Mouse (Mus musculus): ENCODE measurements around the gene Kdr. TPM values are rescaled to one million over a fixed set of nuclear protein-coding genes. Genes with fewer than 3 reads are reported as not detected.
A peak's percentile ranks its signal among the peaks of the same experiment; 100 is the strongest.

The Kdr gene
- polyA plus RNA-seq, 1 experiment from 2014 or later = 26.9 TPM

DNA sequence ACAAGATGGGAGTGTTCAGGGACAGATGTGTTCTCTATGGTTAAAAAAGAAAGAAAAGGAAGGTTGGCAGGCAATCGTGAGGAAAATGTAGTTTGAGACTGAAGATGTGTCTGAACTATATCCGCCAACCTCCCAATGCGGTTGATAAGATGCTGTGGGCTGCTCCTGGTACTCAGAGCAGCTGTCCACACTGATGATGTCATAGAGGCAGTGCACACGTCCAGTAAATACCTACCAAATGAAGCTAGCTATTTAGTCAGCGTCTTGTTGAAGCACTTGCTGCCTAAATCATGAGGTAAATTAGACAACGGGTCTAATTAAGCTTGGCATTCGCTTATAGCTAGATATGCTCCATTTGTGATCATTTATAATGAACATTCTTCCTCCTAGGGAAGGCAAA, 28.1 kb upstream of the Kdr start:
- no peak overlapping the region for H3K27ac ChIP-seq (replicated peaks; ENCODE audit: low read depth, low read length)
- 88% methylated on average over 7 of the region's 7 CpGs for WGBS

DNA sequence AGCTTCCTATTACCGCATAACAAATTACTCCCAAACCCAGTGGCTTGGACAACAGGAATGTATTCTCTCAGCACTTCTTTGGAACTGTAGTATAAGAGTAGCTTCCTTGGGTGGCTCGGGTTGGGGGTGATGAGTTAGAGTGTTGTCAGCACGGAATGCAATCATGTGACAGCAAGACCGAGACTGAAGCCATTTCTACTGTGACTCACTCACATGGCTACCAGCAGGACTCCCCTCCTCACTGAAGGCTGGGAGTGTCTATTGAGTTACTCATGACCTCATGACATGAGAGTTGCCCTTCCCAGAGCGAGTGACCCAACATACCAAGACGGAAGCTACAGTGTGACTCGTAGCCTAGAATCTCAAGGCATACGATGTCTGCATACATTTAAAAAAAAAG, 12.0 kb upstream of the Kdr start:
- H3K27me3 ChIP-seq (ENCODE audit: control insufficient read depth, insufficient read depth, low read length) = no peaks in the 10 kb centered on the region
- H3K9me3 ChIP-seq (ENCODE audit: control insufficient read depth, low read length) = no peaks in the 10 kb centered on the region
- DNase-seq = no peak
- H3K4me1 ChIP-seq (ENCODE audit: control insufficient read depth, insufficient read depth, low read length) = no peaks in the 10 kb centered on the region
- WGBS = 90% methylated on average over 8 of the region's 8 CpGs
- H3K36me3 ChIP-seq (ENCODE audit: control insufficient read depth, insufficient read depth, low read length) = no peaks in the 10 kb centered on the region
- H3K9ac ChIP-seq (replicated peaks; ENCODE audit: low read length) = no peak overlapping the region
- H3K27ac ChIP-seq (replicated peaks; ENCODE audit: low read depth, low read length) = no peak overlapping the region
- no peak overlapping the region for H3K4me2 ChIP-seq (ENCODE audit: low read length)
- no peak overlapping the region for H3K4me3 ChIP-seq (replicated peaks; ENCODE audit: low read depth, low read length)
- ATAC-seq (ENCODE audit: low FRiP score, low TSS enrichment) = no peak

More for the DNA sequence above, 28.1 kb upstream of the Kdr start:
- DNase-seq (no peak), ATAC-seq (ENCODE audit: low FRiP score, low TSS enrichment) (no peak)
- Histone ChIP-seq H3K4me1 (ENCODE audit: control insufficient read depth, insufficient read depth, low read length) (no peaks in the 10 kb centered on the region), H3K27me3 (ENCODE audit: control insufficient read depth, insufficient read depth, low read length) (no peaks in the 10 kb centered on the region), H3K4me2 (ENCODE audit: low read length) (no peak overlapping the region), H3K4me3 (replicated peaks; ENCODE audit: low read depth, low read length) (no peak overlapping the region), H3K9ac (replicated peaks; ENCODE audit: low read length) (no peak overlapping the region), H3K9me3 (ENCODE audit: control insufficient read depth, low read length) (no peaks in the 10 kb centered on the region), H3K36me3 (ENCODE audit: control insufficient read depth, insufficient read depth, low read length) (no peaks in the 10 kb centered on the region)

GRCm38 (mm10) chr5:75987530-75987929, 9.3 kb upstream of the Kdr start:
- Histone ChIP-seq H3K27me3 (ENCODE audit: control insufficient read depth, insufficient read depth, low read length) (no peaks in the 10 kb centered on the region), H3K27ac (replicated peaks; ENCODE audit: low read depth, low read length) (no peak overlapping the region), H3K4me3 (replicated peaks; ENCODE audit: low read depth, low read length) (no peak overlapping the region), H3K9me3 (ENCODE audit: control insufficient read depth, low read length) (no peaks in the 10 kb centered on the region), H3K36me3 (ENCODE audit: control insufficient read depth, insufficient read depth, low read length) (no peaks in the 10 kb centered on the region), H3K4me2 (ENCODE audit: low read length) (no peak overlapping the region), H3K9ac (replicated peaks; ENCODE audit: low read length) (no peak overlapping the region), H3K4me1 (ENCODE audit: control insufficient read depth, insufficient read depth, low read length) (no peaks in the 10 kb centered on the region)
- 86% methylated on average over 8 of the region's 8 CpGs for WGBS
- ATAC-seq (ENCODE audit: low FRiP score, low TSS enrichment) = no peak
- no peak for DNase-seq

- Histone ChIP-seq H3K4me3 (replicated peaks; ENCODE audit: low read depth, low read length) (no peak overlapping the region), H3K36me3 (ENCODE audit: control insufficient read depth, insufficient read depth, low read length) (no peaks in the 10 kb centered on the region), H3K27me3 (ENCODE audit: control insufficient read depth, insufficient read depth, low read length) (peaks cover 44% of the 10 kb centered on the region), H3K4me1 (ENCODE audit: control insufficient read depth, insufficient read depth, low read length) (peaks cover 18% of the 10 kb centered on the region), H3K9me3 (ENCODE audit: control insufficient read depth, low read length) (no peaks in the 10 kb centered on the region), H3K4me2 (ENCODE audit: low read length) (no peak overlapping the region), H3K27ac (replicated peaks; ENCODE audit: low read depth, low read length) (no peak overlapping the region), H3K9ac (replicated peaks; ENCODE audit: low read length) (no peak overlapping the region)
- ATAC-seq (ENCODE audit: low FRiP score, low TSS enrichment) = no peak
- DNase-seq = no peak
- 74% methylated on average over 23 of the region's 23 CpGs for WGBS
Measured at GRCm38 (mm10) chr5:75980521-75981311, 2.5 kb upstream of the Kdr start.

DNA sequence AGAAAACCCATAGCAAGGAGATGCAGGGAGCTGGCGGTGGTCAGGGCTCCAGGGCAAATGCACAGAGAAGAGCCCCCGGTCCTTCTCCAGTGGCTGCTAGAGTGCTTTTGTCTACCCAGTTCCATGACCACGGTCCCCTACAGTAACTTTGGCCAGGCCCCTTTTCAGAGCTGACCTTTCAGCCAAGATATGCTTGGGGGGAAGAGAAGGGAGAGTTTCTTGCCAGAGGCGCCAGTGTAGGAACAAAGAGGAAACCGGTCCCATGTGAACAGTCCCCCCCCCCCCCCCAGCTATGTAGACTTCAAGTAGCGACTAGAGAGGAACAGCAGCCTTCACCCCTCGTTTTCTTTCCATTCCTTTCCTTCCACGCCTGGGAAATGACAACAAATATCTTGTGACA, 850 bp upstream of the Kdr start:
- Histone ChIP-seq H3K36me3 (ENCODE audit: control insufficient read depth, insufficient read depth, low read length) (no peaks in the 10 kb centered on the region), H3K27me3 (ENCODE audit: control insufficient read depth, insufficient read depth, low read length) (peaks cover 46% of the 10 kb centered on the region), H3K4me1 (ENCODE audit: control insufficient read depth, insufficient read depth, low read length) (peaks cover 18% of the 10 kb centered on the region), H3K4me2 (ENCODE audit: low read length) (peak overlapping the region; percentile 100), H3K9me3 (ENCODE audit: control insufficient read depth, low read length) (no peaks in the 10 kb centered on the region), H3K4me3 (replicated peaks; ENCODE audit: low read depth, low read length) (peak overlapping the region; percentile 60), H3K9ac (replicated peaks; ENCODE audit: low read length) (no peak overlapping the region), H3K27ac (replicated peaks; ENCODE audit: low read depth, low read length) (no peak overlapping the region)
- DNase-seq (peak; percentile 8), ATAC-seq (ENCODE audit: low FRiP score, low TSS enrichment) (no peak)
- 6% methylated on average over 8 of the region's 8 CpGs for WGBS

DNA sequence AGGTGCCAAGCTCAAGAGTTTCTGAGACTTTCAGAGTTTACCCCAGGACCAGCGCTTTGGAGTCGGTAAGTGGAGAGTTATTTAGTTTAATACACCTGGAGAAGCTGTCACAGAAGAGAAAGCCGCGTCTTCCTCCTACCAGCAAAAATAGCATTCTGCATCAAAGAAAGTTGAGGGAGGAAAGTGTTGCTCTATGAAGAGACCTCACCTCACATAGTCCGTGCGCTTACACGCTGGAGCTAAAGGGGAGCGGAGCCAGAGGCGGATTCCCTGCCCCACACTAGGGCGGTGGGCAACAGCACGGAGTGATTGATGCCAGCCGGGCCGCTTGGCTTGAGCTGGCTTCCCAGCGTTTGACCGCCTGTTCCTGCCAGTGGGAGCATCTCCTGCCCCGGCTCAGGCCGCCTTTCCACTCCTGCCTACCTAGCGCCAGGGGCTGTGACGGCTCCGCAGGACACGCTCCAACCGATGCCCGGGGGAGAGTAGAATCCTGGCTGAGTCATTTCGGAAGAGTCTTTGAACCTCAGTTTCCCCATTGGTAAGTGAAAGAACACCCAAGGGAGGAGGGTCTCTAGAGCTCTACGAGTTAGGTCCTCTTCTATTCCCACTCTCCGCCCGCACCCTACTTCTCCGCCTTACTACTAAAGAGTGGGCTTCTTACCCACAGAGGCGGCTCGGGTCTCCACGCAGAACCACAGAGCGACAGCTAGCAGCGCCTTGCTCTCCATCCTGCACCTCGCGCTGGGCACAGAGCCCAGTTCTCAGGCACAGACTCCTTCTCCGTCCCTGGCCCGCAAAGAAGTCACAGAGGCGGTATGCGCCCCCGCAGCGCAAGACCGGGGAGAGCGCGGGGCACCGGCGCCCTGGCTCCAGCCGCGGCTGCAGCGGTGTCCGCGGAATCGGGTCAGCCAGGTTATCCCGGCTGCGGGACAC, 551 bp downstream of the Kdr start:
- peak overlapping the region; percentile 59 for H3K9ac ChIP-seq (replicated peaks; ENCODE audit: low read length)
- H3K4me1 ChIP-seq (ENCODE audit: control insufficient read depth, insufficient read depth, low read length) = peaks cover 18% of the 10 kb centered on the region
- H3K27ac ChIP-seq (replicated peaks; ENCODE audit: low read depth, low read length) = no peak overlapping the region
- H3K36me3 ChIP-seq (ENCODE audit: control insufficient read depth, insufficient read depth, low read length) = no peaks in the 10 kb centered on the region
- ATAC-seq (ENCODE audit: low FRiP score, low TSS enrichment) (peak; percentile 31; the same call in 1 of the 2 replicates), DNase-seq (peak; percentile 66)
- H3K27me3 ChIP-seq (ENCODE audit: control insufficient read depth, insufficient read depth, low read length) = peaks cover 46% of the 10 kb centered on the region
- H3K9me3 ChIP-seq (ENCODE audit: control insufficient read depth, low read length) = no peaks in the 10 kb centered on the region
- H3K4me3 ChIP-seq (replicated peaks; ENCODE audit: low read depth, low read length) = peak overlapping the region; percentile 60
- H3K4me2 ChIP-seq (ENCODE audit: low read length) = peak overlapping the region; percentile 100
- WGBS = 2% methylated on average over 54 of the region's 54 CpGs

DNA sequence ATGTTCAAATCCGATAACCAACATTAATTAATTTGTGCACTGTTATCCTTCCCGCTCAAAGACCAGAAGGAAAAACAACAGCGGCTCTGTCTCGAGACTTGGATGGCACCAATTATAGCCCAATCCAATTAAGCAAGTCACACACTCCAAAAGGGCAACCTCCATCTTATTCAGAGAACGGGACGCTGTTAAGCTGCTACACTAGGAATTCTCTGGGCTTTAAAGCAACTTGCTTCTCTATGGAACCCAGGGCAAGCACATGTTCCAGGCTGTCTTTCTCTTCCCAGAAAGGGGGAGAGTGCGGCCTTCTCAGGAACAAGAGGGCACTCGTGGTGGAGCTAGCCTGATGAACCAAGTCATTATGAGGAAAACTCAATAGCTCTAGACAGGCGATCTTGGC, 1.6 kb downstream of the Kdr start:
- H3K4me2 ChIP-seq (ENCODE audit: low read length) = no peak overlapping the region
- DNase-seq (peak; percentile 17), ATAC-seq (ENCODE audit: low FRiP score, low TSS enrichment) (no peak)
- H3K9ac ChIP-seq (replicated peaks; ENCODE audit: low read length) = no peak overlapping the region
- WGBS = 36% methylated on average over 9 of the region's 9 CpGs
- no peak overlapping the region for H3K27ac ChIP-seq (replicated peaks; ENCODE audit: low read depth, low read length)
- H3K36me3 ChIP-seq (ENCODE audit: control insufficient read depth, insufficient read depth, low read length) = no peaks in the 10 kb centered on the region
- H3K27me3 ChIP-seq (ENCODE audit: control insufficient read depth, insufficient read depth, low read length) = peaks cover 46% of the 10 kb centered on the region
- H3K9me3 ChIP-seq (ENCODE audit: control insufficient read depth, low read length) = no peaks in the 10 kb centered on the region
- no peak overlapping the region for H3K4me3 ChIP-seq (replicated peaks; ENCODE audit: low read depth, low read length)
- H3K4me1 ChIP-seq (ENCODE audit: control insufficient read depth, insufficient read depth, low read length) = peaks cover 18% of the 10 kb centered on the region

DNA sequence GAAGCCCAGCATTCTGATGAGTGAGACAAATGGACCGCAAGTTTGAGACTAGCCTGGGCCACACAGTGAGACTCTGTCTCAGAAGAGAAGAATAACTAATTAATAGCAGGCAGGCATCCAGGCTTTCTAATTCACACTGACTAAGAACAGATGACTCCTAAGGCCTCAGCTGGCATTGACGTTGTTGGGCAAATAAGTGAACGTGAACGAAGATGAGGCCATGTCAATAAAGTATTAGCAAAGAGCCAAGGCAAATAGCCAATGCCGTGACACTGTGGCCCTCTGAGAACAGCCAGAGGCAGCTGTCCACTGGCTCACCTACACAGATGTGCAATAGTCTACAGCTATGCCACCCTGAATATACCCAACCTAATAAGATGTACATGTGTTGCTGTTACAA, 2.9 kb downstream of the Kdr start:
- Histone ChIP-seq H3K4me3 (replicated peaks; ENCODE audit: low read depth, low read length) (no peak overlapping the region), H3K4me1 (ENCODE audit: control insufficient read depth, insufficient read depth, low read length) (peaks cover 18% of the 10 kb centered on the region), H3K9me3 (ENCODE audit: control insufficient read depth, low read length) (no peaks in the 10 kb centered on the region), H3K9ac (replicated peaks; ENCODE audit: low read length) (no peak overlapping the region), H3K27me3 (ENCODE audit: control insufficient read depth, insufficient read depth, low read length) (peaks cover 41% of the 10 kb centered on the region), H3K27ac (replicated peaks; ENCODE audit: low read depth, low read length) (no peak overlapping the region), H3K36me3 (ENCODE audit: control insufficient read depth, insufficient read depth, low read length) (no peaks in the 10 kb centered on the region), H3K4me2 (ENCODE audit: low read length) (no peak overlapping the region)
- DNase-seq (peak; percentile 24), ATAC-seq (ENCODE audit: low FRiP score, low TSS enrichment) (no peak)
- WGBS = 68% methylated on average over 5 of the region's 5 CpGs
